Mouse (Mus musculus) heart, adult 8-10 months (tissue): ENCODE measurements at regions not wholly inside any gene's neighbourhood (a gene's known extent, or its start where the extent isn't known, plus 50 kb on each side); places are given as distances from the start of the nearest gene placed in this dataset.

Experiments
- DNase-seq: peaks from one replicate; pipeline ENCODE4 v3.0.0; 2022; ENCODE audit warnings: low spot score

DNA sequence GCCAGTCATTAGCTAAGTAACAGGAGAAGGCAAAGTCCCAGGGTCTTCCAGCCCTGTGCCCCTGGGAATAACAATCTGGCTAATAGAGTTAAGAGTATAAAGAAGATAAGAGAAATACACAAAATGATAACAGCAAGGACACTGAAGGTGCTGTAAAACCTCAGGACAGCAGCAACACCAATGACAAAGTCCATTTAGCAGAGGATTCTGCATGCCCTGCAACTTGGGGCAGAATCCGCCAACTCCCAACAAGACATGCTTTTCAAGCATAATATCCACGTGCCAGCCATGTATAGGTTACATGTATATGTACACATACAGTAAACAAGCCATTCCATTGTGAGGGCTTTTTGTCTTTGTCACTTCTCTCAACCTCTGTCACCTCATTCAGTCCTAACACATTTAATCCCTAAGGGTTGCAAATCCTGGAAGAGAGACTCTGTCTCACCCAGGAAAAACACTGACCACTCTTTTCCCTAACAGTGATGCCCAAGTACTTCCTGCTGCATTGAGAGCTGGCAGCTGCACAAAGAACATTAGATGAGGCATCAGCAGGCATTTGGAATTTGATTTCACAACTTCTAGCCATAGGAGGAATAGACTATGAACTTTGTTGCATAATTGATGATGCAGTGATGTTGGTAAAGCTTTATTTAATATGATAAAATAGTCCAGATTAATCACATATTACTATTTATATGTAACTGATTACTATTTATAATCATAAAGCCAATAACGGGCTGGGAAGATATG, 105.8 kb upstream of the Slc4a7 start:
- DNase-seq: no peak

DNA sequence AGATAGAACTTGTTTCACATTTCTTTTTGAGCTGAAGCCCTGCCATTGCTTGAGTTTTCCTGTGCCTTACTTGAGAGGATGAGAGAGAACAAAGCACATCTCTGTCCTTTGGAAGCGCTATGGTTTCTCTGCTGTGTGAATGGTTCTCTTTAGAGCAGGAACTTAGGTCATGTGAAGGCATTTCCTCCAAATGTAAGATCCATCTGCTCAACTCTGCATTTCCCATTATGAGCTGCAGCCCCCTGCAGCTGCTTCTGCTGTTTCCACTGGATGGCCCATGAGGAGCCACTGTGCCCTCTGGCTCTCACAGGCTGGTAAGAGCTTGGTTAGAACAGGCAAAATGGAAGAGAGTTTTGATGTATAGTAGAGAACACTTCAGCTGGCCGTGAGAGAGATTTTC, 102.5 kb upstream of the Slc4a7 start:
- peak; percentile 44 for DNase-seq

DNA sequence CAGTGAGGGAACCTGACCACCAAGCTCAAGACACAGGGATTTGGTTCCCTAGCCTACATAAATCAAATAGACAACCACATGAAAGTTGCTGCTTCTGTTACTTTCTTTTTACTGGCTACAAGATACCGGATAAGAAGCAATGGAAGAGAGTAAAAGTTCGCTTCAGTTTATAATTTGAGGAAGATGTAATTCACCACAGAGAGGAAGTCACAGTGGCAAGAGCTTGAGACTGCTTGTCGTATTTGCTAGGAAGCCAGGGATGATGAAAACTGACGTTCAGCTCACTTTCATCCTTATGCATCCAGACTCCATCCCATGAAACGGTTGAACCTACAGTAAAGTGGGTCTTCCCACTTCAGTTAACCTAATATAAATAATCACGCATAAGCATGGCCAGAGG, 102.1 kb upstream of the Slc4a7 start:
- DNase-seq: peak; percentile 10

DNA sequence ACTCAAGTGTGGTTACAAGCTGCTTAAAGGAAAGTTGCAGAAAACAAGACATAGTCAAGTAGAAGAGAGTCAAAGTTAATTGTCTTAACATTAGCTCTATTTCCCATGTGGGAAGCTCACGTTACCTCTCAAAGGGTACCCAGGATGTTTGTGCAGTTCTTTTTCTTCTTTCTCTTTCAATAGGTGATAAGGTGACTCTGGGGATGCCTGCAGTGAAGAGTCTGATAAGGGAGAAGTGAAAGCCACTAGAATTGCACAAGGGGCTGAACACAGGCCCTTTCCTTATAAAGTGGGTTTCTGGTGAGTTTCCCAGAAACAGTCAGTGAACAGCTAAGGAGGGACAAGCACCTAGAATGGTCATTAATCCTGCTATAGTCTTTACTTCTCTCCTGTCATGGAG, 98.6 kb upstream of the Slc4a7 start:
- no peak for DNase-seq

DNA sequence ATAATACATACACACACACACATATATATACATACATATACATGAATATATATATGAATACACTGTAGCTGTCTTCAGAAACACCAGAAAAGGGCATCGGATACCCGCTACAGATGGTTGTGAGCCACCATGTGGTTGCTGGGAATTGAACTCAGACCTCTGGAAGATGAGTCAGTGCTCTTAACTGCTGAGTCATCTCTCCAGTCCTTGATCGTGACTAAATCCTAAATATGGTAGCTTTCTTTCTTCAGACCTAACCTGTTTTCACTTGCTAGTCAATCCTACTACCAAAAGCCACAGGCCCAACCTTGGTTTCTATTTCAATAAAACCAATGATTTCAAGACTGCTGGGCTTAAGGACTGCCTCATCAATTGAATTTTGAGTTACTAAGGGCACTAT, 95.0 kb upstream of the Slc4a7 start:
- DNase-seq: no peak

DNA sequence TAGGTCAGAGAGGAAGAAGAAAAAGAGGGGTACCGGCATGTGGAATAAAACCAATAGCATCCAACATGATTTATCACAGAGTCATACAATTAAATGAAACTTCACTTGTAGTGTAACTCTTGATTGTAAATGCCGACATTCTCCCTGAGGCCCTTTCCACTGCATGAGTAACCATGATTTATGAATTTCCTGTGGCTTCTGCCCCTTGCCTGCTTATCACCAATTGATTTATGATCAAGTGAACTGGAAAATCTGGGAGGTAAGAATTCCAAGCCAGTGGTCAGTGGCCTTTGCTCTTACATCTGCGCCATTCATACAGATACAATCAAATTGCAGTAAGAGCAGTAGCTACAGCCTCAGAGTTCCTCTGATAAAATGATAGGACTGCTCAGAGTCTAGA, 89.8 kb upstream of the Slc4a7 start:
- DNase-seq: no peak

DNA sequence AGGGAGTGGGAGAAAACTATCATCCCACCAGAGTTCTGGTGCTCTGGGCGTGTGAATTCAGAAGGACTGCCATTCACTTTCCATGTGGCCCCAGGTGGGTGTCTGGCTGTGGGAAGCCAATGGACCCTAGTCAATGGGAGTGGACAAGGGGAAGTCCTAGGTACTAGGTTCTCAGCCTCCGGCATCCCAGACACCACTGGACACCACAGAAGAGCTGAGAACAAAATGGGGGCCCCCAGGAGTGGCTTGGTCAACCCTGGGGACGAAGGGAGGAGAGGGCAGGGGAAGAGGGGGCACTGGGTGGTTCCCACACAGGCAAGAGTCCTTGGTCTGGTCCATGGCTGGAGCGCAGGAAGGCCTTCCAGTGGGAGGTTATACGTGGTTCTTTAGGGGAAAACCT, 81.8 kb upstream of the Slc4a7 start:
- no peak for DNase-seq

DNA sequence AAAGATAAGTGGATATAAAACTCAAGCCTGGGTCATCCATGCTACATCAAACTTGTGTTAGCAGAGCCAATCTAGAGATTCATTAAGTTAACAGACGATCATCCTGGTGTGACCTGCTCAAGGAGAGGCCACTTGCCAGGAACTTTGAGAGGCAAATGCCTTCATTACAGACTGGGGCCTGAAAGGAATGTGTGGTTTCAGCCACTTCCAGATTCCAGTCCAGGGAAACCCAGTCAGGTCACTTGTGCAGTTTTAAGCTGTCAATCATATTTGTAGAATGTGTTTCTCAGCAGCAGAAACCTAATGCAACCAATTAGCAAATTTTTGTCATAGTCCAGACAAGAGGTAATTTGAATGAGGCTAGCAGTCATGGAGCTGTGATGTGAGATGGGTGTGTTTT, 73.4 kb upstream of the Slc4a7 start:
- DNase-seq: no peak

DNA sequence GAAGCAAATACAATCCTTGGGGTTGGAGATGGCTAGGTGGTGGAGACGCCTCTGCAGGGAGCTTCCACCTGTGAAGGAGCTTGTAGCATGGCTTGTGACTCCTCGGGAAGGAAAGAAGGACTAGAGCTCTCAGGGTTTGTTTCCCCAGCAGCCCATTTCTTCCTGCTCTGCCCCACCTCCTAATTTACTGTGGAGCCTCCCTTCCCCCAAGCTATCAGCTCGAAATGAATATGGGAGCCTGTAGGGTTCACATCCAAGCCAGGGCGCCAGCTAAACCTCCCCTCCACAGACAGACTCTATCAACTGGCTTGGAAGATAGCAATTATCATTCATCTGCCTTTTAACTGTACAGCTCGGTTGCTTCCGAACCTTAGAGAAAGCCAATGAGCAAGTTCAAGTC, 70.3 kb upstream of the Slc4a7 start:
- no peak for DNase-seq

DNA sequence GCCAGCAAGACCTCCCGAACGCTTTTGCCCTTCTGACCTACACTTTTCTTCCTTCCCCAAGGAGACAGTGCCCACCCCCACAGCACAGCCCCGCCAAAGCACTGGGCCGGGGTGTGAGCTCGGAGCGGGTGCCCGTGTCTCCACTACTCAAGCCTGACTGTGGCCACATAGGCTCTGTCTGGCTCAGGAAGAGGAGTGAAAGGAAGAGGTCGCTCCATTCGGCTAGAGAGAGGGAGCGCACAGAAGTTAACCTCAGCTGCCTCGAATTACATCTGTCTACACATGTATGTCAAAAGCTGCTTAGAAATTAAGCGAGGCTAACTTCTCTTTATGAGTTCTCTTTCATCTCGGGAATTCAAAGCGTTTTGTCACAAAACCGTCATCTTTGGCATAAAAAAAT, 69.6 kb upstream of the Slc4a7 start:
- DNase-seq: peak; percentile 33

DNA sequence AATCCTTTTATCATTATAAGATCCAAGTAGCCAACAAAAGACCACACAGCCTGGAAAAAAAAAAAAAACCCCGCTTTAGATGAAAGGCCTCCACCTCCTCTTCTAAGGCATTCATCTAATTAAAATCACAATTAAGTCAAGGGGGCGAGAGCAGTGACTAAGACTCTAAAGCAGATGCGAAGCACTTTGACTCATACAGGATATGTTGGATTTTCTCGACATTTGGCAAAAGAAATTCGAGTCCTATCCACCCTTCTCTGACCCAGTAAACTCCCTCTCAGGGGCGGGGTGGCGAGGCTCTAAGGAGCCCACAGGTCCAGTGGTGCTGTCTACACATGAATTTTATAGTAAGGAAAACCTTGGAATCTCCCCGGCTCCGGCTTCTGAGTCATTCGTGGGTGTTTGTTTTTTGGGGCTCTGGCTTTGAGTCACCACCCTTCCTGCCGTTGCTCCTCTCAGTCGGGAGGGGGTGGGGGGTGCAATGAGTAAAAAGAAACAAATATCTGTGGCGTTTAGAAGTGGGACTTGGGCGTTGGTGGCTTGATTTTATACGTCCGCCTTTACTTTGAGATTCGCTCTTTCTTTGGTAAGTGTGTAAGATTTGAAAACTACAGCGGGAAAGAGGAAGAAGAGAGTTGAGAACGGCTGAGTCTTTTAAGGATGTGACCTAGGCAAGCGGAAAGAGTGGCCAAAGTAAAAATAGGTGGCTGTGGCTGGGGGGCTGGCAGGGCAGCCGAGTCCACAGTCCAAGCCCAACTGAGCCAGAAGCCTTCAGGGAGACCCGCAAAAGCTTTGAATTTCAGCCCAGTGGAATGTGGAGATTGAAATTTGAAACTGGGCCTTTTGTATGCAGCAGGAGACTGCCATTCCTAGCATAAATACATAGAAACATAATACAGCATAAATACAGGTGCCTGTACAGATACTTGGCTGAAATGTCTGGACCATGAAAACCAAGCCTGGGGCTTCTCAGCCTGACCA, 68.8 kb upstream of the Slc4a7 start:
- DNase-seq: peak; percentile 75

DNA sequence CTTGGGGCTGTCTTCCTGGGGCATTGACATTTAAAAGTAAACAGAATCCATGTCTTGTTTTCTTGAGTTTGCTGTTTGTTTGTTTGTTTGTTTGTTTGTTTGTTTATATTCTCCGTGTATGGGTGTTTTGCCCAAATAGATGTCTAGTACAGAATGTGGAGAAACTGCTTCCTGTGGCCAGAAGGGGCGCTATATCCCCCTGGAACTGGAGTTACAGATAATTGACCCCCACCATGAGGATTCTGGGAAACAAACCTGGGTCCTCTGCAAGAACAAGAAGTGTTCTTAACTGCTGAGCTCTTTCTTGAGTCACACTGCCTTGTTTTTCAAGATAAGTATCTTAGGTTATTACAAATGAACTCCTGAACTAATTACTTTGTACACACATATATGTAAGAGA, 68.1 kb upstream of the Slc4a7 start:
- no peak for DNase-seq

DNA sequence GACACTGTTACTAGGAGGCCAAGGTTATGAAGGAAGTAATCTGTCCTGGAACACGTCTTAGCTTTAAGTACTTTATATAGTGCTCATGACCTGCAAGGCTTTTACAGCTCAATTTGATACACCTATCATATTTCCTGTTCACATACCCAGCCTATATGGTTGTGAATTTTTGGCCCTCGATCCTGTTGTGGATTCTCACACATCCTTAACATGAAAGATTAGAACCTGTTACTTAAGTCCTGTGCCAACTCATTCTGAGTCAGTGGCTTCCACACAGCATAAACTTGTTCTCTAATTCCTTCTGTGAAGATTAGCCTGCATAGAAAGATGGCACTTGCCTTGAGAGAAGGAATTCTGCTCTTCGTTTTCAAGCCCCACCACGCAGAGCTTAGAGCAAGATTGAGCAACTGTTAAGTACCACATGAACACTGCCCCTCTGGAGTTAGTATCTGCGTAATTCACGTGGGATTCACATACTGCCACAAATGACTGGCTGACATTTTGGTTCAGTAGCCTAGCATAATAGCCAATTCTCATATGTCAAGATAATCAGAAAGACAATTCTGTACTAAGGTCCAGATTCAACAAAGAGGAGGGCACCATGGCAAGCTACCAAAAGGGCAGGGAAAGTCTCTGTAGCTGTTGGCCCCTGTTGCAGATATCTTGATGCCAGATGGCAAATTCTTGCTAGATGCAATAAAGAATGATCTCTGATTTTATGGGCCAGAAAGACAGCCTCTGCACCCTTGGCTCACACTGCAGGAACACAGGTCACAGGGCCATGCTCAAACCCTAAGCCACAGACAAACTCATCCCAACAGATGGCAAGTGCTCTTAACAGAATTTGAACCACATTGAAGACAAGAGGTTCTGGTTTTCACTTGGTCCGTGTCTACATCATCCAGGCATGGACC, 62.7 kb upstream of the Slc4a7 start:
- DNase-seq: no peak

DNA sequence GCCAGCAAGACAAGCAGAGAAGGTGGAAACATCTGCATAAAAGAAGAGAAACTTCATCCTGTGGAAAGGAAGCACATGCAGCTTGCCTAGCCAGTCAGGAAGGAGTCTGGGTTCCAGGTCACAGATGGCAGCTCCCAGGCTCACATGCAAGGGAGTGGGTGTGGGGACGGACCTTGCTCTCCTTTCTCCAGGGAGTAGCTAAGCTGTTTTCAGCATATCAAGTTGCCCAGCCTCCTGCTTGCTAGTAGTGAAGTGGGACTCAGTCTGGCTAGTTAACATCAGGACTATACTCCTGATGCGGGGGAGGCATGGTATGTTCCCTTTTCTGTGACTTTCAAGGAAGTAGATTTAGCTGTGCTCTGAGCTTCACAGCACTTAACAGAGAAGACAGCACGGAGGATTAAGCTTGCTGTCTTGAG, 62.0 kb upstream of the Slc4a7 start:
- DNase-seq: peak; percentile 18

DNA sequence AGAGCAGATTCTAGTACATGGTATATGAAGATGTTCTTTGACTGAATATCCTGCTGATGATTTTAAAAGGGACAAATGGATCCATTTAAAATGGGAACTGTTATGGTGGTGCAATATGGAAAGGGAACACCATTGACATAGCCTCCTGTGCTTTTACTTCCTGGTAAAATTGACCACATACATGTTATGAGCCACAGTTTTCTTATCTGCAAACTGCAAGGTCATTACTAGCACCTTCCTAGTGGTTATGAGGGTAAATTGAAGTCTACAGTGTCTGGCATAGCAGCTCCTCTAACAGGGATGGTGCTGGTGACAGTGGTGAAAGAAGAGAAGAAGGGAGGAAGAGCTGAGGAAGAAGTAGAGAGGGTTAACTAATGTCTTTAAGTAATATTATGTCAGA, 61.5 kb upstream of the Slc4a7 start:
- DNase-seq: no peak

DNA sequence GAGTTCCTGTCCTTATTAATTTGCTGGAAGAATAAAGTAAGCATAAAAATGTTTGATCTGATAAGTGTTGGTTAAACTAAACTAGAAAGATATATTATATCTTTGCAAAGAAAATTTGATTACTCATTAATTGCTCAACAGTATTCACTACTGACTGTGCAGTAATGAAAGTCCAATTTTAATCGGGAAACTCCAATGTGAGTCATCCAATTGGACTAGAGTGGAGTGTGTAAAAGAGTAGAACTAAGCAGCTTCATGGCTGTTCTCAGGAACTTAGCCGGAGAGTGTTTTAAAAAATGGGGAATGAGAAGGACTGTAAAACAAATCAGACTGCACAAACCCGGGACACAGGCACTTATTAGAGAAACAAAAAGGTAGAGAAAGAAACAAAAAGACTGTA, 58.5 kb upstream of the Slc4a7 start:
- no peak for DNase-seq

DNA sequence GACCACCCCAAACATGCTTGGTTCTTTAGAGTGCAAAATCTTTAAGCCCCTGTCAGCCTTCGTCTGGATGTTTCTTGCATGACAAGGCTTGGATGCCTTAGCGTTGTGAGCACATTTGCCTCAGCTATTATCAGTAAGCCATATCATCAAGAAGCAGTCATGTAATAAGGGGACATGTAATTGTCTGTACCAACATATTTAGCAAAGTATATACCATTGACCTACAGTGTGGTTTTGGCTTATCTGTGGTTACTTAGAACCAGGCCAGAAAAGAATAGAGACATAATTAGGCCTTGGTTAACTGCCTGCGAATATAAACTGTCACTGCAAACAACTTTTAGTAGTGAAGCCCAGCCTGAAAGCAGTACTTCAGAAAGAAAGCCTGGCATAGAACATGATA, 57.0 kb upstream of the Slc4a7 start:
- no peak for DNase-seq
